Mouse (Mus musculus) embryonic facial prominence, embryonic 15.5 days (tissue): ENCODE measurements around the gene Prkg1. TPM values are rescaled to one million over a fixed set of nuclear protein-coding genes. Genes with fewer than 3 reads are reported as not detected.

ENCODE experiments used
- ATAC-seq: fragments of 200-750 bp; cut with Nextera tagmentation; 2 replicates; pipeline ENCODE4 v1.8.0; 2017; ENCODE audit warnings: low read depth, moderate TSS enrichment; ENCODE audit not compliant: insufficient number of reproducible peaks, low FRiP score, low TSS enrichment
- H3K27ac ChIP-seq: fragments of 300-500 bp; sonication (generic); replicated peaks from 2 replicates; pipeline ENCODE4 v1.5.1; 2015; ENCODE audit warnings: mild to moderate bottlenecking, inconsistent platforms
- H3K27me3 ChIP-seq: fragments of 300-500 bp; sonication (generic); 2 replicates; pipeline ENCODE4 v1.6.1; 2015; ENCODE audit warnings: inconsistent platforms
- H3K36me3 ChIP-seq: fragments of 300-500 bp; sonication (generic); 2 replicates; pipeline ENCODE4 v1.6.1; 2015; ENCODE audit warnings: mild to moderate bottlenecking, inconsistent platforms
- H3K4me1 ChIP-seq: fragments of 300-500 bp; sonication (generic); 2 replicates; pipeline ENCODE4 v1.6.1; 2015; ENCODE audit warnings: inconsistent platforms
- H3K4me2 ChIP-seq: fragments of 300-500 bp; sonication (generic); replicated peaks from 2 replicates; pipeline ENCODE4 v1.6.1; 2015; ENCODE audit warnings: mild to moderate bottlenecking, inconsistent platforms
- H3K4me3 ChIP-seq: fragments of 300-500 bp; sonication (generic); replicated peaks from 2 replicates; pipeline ENCODE4 v1.5.1; 2015; ENCODE audit warnings: mild to moderate bottlenecking, inconsistent platforms
- H3K9ac ChIP-seq: fragments of 300-500 bp; sonication (generic); 2 replicates; pipeline ENCODE4 v1.6.1; 2015; ENCODE audit warnings: inconsistent platforms
- H3K9me3 ChIP-seq: fragments of 300-500 bp; sonication (generic); replicated peaks from 2 replicates; pipeline ENCODE4 v1.6.1; 2016; ENCODE audit warnings: inconsistent platforms
- WGBS: fragments of 180-500 bp; shearing (Covaris S2); methylation state at CpG from one replicate; pipeline ENCODE4 v1.1.7; 2015; 5-methylcytosine and 5-hydroxymethylcytosine counted together
- polyA plus RNA-seq: library from polyadenylated mRNA; unstranded; fragments of >200 nt; fragmentation: Nextera tagmentation; extraction: Ambion mirVana; gene quantifications from 2 replicates; pipeline ENCODE4 v1.2.1, GENCODE M21; 2015

Prkg1 gene
- polyA plus RNA-seq, 1 experiment from 2014 or later = 11.4 TPM

DNA sequence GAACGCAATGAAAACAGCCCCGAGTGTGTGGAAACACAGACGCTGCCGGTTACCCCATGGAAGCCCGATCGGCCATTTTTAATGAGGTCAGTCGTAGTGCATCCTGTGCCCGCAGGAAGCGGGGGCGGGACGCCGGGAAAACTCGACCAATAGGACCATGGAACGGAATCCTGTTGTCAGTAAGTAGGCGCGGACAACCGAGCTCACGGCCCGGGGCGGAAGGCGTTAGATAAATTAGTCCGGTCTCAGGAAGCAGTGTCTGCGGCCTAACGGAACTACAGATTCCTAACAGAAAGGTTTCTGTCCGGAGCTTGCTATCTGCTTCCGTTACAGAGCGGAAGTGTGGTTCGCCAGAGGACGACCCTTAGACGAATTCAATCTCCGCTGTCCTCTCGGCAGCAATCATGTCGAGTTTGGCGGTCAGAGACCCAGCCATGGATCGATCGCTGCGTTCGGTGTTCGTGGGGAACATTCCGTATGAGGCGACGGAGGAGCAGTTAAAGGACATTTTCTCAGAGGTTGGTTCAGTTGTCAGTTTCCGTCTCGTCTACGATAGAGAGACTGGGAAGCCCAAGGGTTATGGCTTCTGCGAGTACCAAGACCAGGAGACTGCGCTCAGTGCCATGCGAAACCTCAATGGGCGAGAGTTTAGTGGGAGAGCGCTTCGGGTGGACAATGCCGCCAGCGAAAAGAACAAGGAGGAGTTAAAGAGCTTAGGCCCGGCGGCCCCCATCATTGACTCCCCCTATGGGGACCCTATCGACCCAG, 682.0 kb downstream of the Prkg1 start, which contains the start of gene Cstf2t:
TSS of gene Cstf2t (plus strand) at position 176 of the 768 bp plus-strand sequence.
- Histone ChIP-seq H3K36me3 (peaks cover 35% of the 10 kb centered on the region), H3K27ac (peak within 1 kb of the TSS; percentile 86), H3K27me3 (no peaks in the 10 kb centered on the region), H3K4me1 (peaks cover 16% of the 10 kb centered on the region), H3K9me3 (no peaks in the 10 kb centered on the region), H3K4me2 (peak within 1 kb of the TSS; percentile 77), H3K4me3 (peak within 1 kb of the TSS; percentile 67), H3K9ac (peak within 1 kb of the TSS; percentile 66)
- ATAC-seq = peak; percentile 99
- WGBS = 3% methylated on average over 56 of the region's 56 CpGs

DNA sequence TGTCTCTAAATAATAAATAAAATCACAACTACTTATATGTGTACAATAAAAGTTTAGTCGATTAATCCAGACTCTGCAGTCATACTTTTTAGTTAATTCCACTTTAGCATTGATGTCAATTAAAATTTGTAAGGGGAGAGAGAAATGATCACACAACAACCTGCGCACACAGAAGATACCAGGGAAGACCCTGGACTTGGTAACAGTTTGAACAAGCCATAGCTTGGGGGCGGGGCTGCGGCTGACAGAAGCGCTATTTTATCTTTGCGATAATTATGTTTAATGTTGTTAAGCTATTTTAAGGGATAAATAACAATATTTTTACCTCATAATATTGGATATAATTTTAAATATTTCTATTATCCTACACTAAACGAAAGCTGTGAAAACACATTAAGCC, 682.6 kb downstream of the Prkg1 start:
- Histone ChIP-seq H3K4me3 (peak overlapping the region; percentile 67), H3K9me3 (no peaks in the 10 kb centered on the region), H3K36me3 (peaks cover 31% of the 10 kb centered on the region), H3K4me2 (peak overlapping the region; percentile 77), H3K4me1 (peaks cover 16% of the 10 kb centered on the region), H3K27ac (peak overlapping the region; percentile 70), H3K27me3 (no peaks in the 10 kb centered on the region), H3K9ac (peak overlapping the region; percentile 13; the same call in 1 of the 2 replicates)
- no peak for ATAC-seq
- WGBS = 17% methylated on average over 7 of the region's 7 CpGs

GRCm38 (mm10) chr19:31078241-31078640, 686.6 kb downstream of the Prkg1 start:
- no peak for ATAC-seq
- no peaks in the 10 kb centered on the region for H3K9me3 ChIP-seq
- no peak overlapping the region for H3K9ac ChIP-seq
- H3K27ac ChIP-seq = no peak overlapping the region
- no peak overlapping the region for H3K4me3 ChIP-seq
- no peaks in the 10 kb centered on the region for H3K36me3 ChIP-seq
- no peak overlapping the region for H3K4me2 ChIP-seq
- H3K27me3 ChIP-seq = no peaks in the 10 kb centered on the region
- WGBS = 50% methylated on average over 3 of the region's 3 CpGs
- H3K4me1 ChIP-seq = peaks cover 10% of the 10 kb centered on the region; the same call in 1 of the 2 replicates

- Histone ChIP-seq H3K4me3 (no peak overlapping the region), H3K9me3 (no peaks in the 10 kb centered on the region), H3K4me2 (no peak overlapping the region), H3K9ac (no peak overlapping the region), H3K4me1 (peaks cover 10% of the 10 kb centered on the region; the same call in 1 of the 2 replicates), H3K27me3 (no peaks in the 10 kb centered on the region), H3K36me3 (no peaks in the 10 kb centered on the region), H3K27ac (no peak overlapping the region)
- WGBS = 80% methylated on average over 4 of the region's 4 CpGs
- ATAC-seq = no peak
Measured at GRCm38 (mm10) chr19:31076106-31076505, 688.7 kb downstream of the Prkg1 start.

DNA sequence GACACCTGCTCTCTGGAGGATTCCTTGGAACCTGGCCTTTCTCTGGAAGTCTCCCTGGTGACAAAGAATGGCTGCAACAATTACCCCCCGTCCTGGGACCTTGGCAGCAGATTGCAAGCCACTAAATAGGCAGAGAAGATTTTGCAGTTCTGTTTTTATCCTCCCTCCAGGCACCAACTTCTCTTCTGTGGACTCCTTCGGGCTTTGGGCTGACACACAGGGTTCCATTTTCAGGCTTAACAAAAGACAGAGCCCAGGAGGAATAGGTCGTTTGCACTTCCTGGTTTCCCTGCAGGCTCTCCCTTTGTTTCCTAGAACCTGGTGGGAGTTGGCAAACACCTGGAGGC, 690.1 kb downstream of the Prkg1 start:
- WGBS = 5% methylated on average over 3 of the region's 3 CpGs
- peak; percentile 51 for ATAC-seq
- Histone ChIP-seq H3K9ac (no peak overlapping the region), H3K4me1 (peaks cover 10% of the 10 kb centered on the region; the same call in 1 of the 2 replicates), H3K4me2 (peak overlapping the region; percentile 36), H3K4me3 (peak overlapping the region; percentile 22), H3K36me3 (no peaks in the 10 kb centered on the region), H3K27me3 (no peaks in the 10 kb centered on the region), H3K27ac (peak overlapping the region; percentile 40), H3K9me3 (no peaks in the 10 kb centered on the region)

DNA sequence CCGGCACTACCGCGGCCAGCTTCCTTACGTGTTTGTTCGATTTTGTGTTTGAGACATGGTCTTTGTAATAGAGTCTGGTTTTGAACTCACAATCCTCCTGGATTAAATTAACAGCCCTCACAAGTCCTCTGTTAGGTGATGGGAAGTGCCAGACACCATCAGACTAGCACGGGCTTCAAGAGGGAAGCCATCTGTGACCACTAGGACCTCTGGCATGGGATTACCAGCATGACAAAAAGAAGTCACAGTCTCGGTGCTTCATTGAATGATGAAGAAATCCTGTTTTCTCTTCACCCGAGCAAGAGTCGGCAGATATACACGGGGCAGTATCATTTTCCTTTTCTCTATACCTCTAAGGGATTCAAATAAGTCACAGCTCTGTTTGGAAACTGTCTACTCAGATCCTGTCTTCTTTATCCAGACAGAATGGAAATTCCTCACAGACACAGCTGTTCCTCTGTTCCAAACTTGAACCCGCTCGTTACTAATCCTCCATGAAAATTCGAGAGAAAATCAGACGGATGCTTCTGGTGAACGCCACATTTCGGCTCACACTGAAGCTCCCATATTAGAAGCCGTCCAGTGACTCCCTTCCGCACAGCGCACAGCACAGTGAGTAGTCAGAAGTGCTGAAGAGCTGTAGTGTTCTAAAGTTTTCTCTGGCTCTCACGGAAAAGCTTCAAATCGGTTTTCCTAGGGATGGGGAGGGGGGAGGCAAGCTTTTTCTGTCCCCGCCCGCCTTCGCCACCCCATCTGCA, 690.7 kb downstream of the Prkg1 start:
- ATAC-seq = peak; percentile 61; the same call in 1 of the 2 replicates

DNA sequence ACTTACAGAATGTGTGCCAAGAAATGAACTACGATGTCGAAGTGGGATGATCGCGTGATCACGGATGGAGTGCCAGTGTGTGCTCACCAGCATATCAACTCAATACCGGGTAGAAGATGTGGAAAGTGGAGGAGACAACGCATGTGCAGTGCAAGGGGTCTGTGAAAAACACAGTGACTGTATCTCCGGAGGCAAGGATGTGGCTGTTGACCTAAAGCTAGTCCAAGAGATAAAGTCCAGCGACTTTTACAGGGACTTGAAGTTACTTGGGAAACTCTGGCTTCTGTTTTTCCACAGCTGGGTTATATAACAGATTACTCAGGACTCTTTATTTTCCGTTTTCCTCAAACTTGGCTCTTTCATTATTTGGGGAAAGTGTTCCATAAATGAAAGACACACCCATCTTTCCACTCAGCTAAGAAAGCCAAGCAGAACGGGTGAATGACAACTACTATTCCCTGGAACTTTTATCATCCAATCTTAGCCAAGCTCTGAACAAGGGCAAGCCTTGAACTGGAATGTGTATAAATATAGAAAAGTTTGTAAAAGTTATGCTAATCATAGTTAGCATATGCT, 699.5 kb downstream of the Prkg1 start:
- Histone ChIP-seq H3K4me3 (no peak overlapping the region), H3K9me3 (no peaks in the 10 kb centered on the region), H3K4me1 (no peaks in the 10 kb centered on the region), H3K4me2 (no peak overlapping the region), H3K27ac (no peak overlapping the region), H3K27me3 (no peaks in the 10 kb centered on the region), H3K9ac (no peak overlapping the region), H3K36me3 (no peaks in the 10 kb centered on the region)
- no peak for ATAC-seq
- WGBS = 74% methylated on average over 11 of the region's 11 CpGs

More for the DNA sequence above, 690.7 kb downstream of the Prkg1 start:
- Histone ChIP-seq H3K4me3 (peak overlapping the region; percentile 22), H3K27ac (peak overlapping the region; percentile 40), H3K4me2 (peak overlapping the region; percentile 36), H3K36me3 (no peaks in the 10 kb centered on the region), H3K4me1 (peaks cover 10% of the 10 kb centered on the region; the same call in 1 of the 2 replicates), H3K9ac (no peak overlapping the region), H3K27me3 (no peaks in the 10 kb centered on the region), H3K9me3 (no peaks in the 10 kb centered on the region)
- WGBS = 23% methylated on average over 24 of the region's 24 CpGs

- H3K9ac ChIP-seq = no peak overlapping the region
- no peak overlapping the region for H3K27ac ChIP-seq
- H3K9me3 ChIP-seq = no peaks in the 10 kb centered on the region
- WGBS = 36% methylated on average over 1 of the region's 1 CpGs
- H3K4me3 ChIP-seq = no peak overlapping the region
- H3K27me3 ChIP-seq = no peaks in the 10 kb centered on the region
- no peak overlapping the region for H3K4me2 ChIP-seq
- ATAC-seq = no peak
- no peaks in the 10 kb centered on the region for H3K36me3 ChIP-seq
- H3K4me1 ChIP-seq = no peaks in the 10 kb centered on the region
Measured at GRCm38 (mm10) chr19:31064740-31065139, 700.1 kb downstream of the Prkg1 start.

- Histone ChIP-seq H3K27me3 (no peaks in the 10 kb centered on the region), H3K9me3 (no peaks in the 10 kb centered on the region), H3K4me2 (no peak overlapping the region), H3K27ac (no peak overlapping the region), H3K4me1 (no peaks in the 10 kb centered on the region), H3K4me3 (no peak overlapping the region), H3K9ac (no peak overlapping the region), H3K36me3 (no peaks in the 10 kb centered on the region)
- ATAC-seq = no peak
- 97% methylated on average over 4 of the region's 4 CpGs for WGBS
Measured at GRCm38 (mm10) chr19:31046601-31047000, 718.2 kb downstream of the Prkg1 start.

DNA sequence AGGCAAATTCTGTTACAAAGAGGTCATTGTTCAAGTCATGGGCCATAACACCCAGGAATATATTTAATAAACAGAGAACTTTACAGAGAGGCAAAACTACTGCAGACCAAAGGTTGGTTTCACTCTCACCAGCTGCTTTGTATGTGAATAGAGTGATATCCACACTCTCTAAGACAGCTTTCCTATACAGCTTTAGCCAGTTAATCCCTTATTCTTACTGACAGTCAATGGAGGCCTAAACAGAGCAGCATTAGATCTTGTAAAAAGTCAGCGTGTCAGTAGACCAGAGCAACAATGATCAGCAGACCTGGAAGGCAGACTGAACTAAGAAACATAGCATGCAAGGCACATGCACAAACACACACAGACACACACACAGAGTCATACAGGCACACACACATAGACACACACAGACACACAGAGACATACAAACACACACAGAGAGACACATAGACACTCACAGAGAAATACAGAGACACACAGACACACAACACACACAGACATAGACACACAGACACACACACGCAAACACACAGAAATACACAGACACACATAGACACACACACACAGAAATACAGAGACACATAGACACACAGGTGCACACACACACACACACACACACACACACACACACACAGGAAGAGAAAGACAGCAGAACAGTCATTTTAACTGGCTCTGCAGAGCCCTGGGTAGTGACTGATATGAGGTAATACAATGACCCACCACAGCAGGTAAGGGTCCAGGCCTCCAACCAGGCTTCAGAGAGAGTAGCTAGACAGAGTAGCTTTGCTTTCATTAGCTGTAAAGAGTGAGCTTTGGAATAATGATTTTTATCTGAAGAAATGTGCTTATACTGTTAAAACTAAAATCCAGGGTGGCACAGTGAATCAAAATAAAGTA, 723.6 kb downstream of the Prkg1 start:
- H3K9me3 ChIP-seq = no peaks in the 10 kb centered on the region
- ATAC-seq = no peak
- no peak overlapping the region for H3K9ac ChIP-seq
- H3K27ac ChIP-seq = no peak overlapping the region
- no peaks in the 10 kb centered on the region for H3K27me3 ChIP-seq
- 79% methylated on average over 2 of the region's 2 CpGs for WGBS
- H3K36me3 ChIP-seq = no peaks in the 10 kb centered on the region
- no peaks in the 10 kb centered on the region for H3K4me1 ChIP-seq
- no peak overlapping the region for H3K4me2 ChIP-seq
- H3K4me3 ChIP-seq = no peak overlapping the region
